Mouse (Mus musculus) right cerebral cortex, postnatal 14 days (tissue): ENCODE data around the gene Col24a1.

Source experiments
- DNase-seq: peaks from one replicate; pipeline ENCODE4 v3.0.0; 2022

Col24a1 gene

DNA sequence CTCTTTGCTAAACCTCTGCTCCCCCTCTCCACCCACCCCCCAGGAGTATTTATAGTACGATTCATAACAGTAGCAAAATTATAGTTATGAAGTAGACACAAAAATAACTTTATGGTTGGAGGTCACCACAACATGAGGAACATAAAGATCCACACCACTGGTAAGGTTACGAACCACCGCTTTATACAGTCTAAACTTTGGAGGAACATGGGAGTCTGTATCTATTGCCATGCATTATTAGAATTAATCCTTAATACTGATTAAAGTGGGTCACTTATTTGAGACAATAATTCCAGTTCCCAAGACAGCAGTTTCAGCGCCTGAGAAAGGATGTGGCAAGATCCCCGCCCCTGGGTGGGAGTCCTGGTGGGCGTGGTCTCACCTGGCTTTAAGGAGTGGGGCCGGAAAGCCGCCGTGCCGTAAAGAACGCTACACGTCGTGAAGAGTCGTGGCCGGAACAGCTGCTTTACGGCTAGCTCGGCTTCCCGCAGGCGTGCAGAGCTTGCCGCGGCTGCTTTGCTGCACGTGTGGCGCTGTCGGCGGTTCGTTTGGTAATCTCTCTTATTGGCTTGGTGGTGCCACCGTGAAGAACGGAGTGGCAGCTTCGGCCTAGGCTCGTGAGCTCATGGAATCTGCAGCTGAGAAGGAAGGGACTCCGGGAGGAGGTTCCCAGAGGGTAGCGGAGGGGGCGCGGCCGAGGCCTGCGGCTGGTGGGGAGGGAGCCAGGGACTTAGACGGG, 283.6 kb downstream of the Col24a1 start, which contains the start of gene Znhit6:
Znhit6 (plus strand) TSS at position 463 of the 739 bp plus-strand sequence.
- peak; percentile 96 for DNase-seq

DNA sequence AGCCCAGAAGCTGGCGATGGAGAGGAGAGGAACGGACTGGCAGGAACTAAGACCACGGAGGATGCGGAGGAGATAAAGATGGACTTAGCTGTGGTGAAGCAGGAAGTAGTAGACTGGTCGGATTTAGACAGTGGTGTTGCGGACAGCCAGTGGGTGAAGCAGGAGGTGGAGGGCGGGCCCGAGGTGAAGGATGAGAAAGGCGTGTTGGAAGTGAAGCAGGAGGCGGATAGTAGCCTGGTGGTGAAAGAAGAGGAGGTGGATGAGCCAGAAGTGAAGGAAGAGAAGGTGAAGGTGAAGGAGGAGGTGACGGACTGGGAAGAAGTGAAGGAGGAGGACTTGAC, 284.2 kb downstream of the Col24a1 start:
- DNase-seq, result no peak

GRCm38 (mm10) chr3:145576876-145577275, 284.6 kb downstream of the Col24a1 start:
- DNase-seq, result no peak

DNA sequence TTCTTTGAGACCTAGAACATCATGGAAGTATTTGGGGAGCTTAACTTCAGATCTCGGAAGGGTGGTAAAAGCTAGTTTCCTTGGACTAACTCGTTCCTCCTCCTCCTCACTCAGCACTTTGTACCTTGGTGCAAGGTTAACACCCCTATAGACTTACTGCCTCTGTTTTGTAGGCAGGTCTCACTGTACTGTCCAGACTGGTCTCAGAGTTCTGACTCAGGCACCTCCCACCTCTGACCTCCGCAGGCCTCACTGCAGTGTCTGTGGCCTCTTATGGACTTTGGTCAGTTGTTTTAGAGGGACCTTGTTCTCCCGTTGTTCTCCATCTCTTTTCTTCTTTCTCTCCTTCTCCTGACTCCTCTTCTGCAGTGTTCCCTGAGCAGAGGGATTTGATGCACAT, 290.8 kb downstream of the Col24a1 start:
- no peak for DNase-seq

GRCm38 (mm10) chr3:145583522-145584200, 291.4 kb downstream of the Col24a1 start:
- no peak for DNase-seq

- DNase-seq, result no peak
These were observed 298.3 kb downstream of the Col24a1 start for GRCm38 (mm10) chr3:145590562-145590961.

GRCm38 (mm10) chr3:145591841-145592542, 299.7 kb downstream of the Col24a1 start:
- no peak for DNase-seq

- no peak for DNase-seq
These were observed 303.1 kb downstream of the Col24a1 start for GRCm38 (mm10) chr3:145595354-145595753.

- DNase-seq, result no peak
These were observed 306.8 kb downstream of the Col24a1 start for GRCm38 (mm10) chr3:145599059-145599458.

GRCm38 (mm10) chr3:145600801-145601200, 308.5 kb downstream of the Col24a1 start:
- no peak for DNase-seq

- DNase-seq, result no peak
These were observed 309.1 kb downstream of the Col24a1 start for GRCm38 (mm10) chr3:145601345-145601744.
